Mouse (Mus musculus): ENCODE results near the gene Lag3. TPM values are rescaled to one million over a fixed set of nuclear protein-coding genes. Genes with fewer than 3 reads are reported as not detected.
A peak's percentile ranks its signal among the peaks of the same experiment; 100 is the strongest.
"Not testable (repeated sequence)": the region's sequence is repeated elsewhere in the genome, so short reads cannot be mapped to it uniquely, and the experiment has no call there.

The Lag3 gene
- polyA plus RNA-seq, 1 experiment from 2014 or later: 3.1 TPM

GRCm38 (mm10) chr6:124907767-124908166, 3.7 kb downstream of the Lag3 start:
- 81% methylated on average over 1 of the region's 1 CpGs for WGBS
- H3K9me3 ChIP-seq: no peaks in the 10 kb centered on the region
- H3K9ac ChIP-seq: no peak overlapping the region
- no peak overlapping the region for H3K27ac ChIP-seq (replicated peaks)
- no peaks in the 10 kb centered on the region for H3K36me3 ChIP-seq
- H3K4me1 ChIP-seq (replicated peaks): peaks cover 35% of the 10 kb centered on the region
- no peak overlapping the region for H3K4me3 ChIP-seq
- H3K27me3 ChIP-seq: no peaks in the 10 kb centered on the region
- no peak for ATAC-seq (ENCODE audit: low FRiP score, low read depth)
- H3K4me2 ChIP-seq: no peak overlapping the region

DNA sequence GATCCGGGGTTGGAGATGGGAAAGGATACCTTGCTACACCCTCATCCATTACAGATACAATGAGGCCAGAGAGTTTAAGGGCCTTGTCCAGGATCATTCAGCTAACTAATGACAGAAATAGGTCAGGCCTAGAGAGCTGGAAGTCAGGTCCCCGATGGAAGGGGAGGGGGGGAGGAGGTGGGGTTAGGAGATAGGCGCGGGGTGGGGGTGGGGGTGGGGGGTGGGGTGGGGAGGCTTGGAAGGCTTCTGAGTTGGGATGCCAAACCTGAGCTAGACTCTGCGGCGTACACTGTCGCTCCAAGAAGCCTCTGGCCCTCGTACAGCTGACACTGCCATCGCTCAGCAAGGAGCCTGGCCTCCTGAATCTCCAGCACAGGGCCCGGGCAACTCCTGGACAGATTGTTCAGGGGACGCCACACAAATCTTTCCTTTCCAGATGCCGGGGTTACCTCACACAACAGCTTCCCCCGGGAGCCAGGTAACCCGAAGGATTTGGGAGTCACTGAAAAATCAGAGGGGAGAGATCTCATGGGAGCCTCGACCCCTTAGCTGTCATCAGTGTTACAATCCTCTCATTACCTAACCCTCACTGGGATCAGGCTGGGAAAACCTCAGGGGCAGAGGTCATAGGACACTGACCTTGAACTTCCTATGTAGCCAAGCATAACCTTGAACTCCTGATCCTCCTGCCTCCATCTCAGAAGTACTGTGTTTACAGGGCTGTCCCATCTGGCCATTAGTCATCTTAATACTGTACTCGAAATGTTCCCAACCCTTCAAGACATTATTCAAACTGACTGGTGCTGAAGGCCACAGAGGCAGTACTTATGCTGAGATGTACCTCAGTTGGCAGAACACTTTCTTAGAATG, 6.3 kb downstream of the Lag3 start:
- Histone ChIP-seq H3K9ac (peak overlapping the region; percentile 47; the same call in 1 of the 2 replicates), H3K4me2 (peak overlapping the region; percentile 69), H3K27me3 (no peaks in the 10 kb centered on the region), H3K9me3 (no peaks in the 10 kb centered on the region), H3K4me1 (replicated peaks) (peaks cover 28% of the 10 kb centered on the region), H3K27ac (replicated peaks) (peak overlapping the region; percentile 97), H3K36me3 (no peaks in the 10 kb centered on the region), H3K4me3 (peak overlapping the region; percentile 39; the same call in 1 of the 2 replicates)
- WGBS: 25% methylated on average over 16 of the region's 16 CpGs
- no peak for ATAC-seq (ENCODE audit: low FRiP score, low read depth)

DNA sequence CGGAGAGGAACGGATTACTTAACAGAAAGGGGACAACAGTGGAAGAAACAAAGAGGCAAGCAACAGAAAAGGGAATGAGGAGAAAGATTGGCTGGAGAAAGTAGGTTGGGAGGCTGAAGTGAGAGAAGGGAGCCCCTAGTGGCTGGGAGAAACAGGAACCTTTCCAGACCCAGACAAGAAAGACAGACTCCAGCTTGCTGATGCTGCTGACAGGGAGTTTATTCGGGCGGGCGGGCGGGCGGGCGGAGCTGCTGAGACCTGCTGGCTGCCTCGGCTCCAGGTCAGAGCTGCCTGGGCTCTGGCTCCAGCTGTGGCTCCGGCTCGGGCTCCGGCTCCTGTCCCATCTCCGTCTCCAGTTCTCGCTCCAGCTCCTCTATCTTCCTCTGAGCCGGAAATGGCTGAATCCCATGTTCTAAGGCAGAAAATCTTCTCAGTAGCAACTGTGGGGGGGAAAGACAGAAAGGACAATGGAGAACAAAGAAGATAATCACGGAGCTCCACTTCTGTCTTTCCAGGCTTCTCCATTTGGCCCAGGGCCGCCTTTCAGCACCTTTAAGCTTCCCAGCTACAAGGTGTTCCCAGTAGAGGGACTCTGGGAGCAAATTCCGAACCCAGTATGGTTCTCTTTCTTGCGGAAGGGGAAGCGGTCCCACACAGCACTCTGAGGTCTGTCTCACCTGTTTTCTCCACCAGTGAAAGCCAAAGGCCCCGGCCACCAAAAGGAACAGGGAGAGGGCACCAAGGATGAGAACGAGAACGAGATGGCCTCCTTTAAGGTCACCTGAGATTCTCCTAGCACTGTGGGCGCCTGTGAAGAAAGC, 7.1 kb downstream of the Lag3 start:
- Histone ChIP-seq H3K9ac (peak overlapping the region; percentile 54), H3K4me2 (peak overlapping the region; percentile 69), H3K27me3 (no peaks in the 10 kb centered on the region), H3K9me3 (no peaks in the 10 kb centered on the region), H3K36me3 (no peaks in the 10 kb centered on the region), H3K4me1 (replicated peaks) (peaks cover 21% of the 10 kb centered on the region), H3K4me3 (peak overlapping the region; percentile 39), H3K27ac (replicated peaks) (peak overlapping the region; percentile 97)
- WGBS: 9% methylated on average over 22 of the region's 24 CpGs
- peak; percentile 65 for ATAC-seq (ENCODE audit: low FRiP score, low read depth)

DNA sequence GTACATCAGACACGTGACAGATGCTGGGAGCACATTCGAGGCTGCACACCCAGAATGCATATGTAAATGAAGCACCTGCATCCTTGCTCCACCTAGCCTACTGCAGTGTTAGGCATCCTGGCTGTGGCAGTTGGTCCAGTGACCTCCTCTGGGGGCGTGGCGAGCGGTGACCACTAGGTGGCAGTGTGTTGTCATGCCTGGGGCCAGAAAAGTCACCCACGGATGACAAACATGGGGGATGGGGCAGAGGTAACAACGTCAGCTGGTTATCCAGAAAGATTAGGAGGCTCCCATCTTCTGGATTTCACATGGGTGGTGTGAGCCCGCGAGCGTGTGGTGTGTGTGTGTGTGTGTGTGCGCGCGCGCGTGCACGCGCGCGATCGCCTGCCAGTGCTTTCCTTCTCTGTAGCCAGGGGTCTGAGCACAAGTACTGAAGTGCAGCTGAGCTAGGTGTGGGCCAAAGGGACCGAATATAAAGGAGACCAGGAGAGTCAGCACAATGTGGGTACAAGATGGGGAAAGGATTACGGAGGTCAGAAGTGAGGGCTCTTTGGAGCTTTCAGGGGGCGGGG, 7.8 kb downstream of the Lag3 start:
- peak overlapping the region; percentile 39 for H3K4me3 ChIP-seq
- H3K27ac ChIP-seq (replicated peaks): peak overlapping the region; percentile 97
- peak; percentile 84 for ATAC-seq (ENCODE audit: low FRiP score, low read depth)
- 0% methylated on average over 23 of the region's 23 CpGs for WGBS
- no peaks in the 10 kb centered on the region for H3K36me3 ChIP-seq
- peak overlapping the region; percentile 69 for H3K4me2 ChIP-seq
- H3K4me1 ChIP-seq (replicated peaks): peaks cover 21% of the 10 kb centered on the region
- peak overlapping the region; percentile 54 for H3K9ac ChIP-seq
- H3K9me3 ChIP-seq: no peaks in the 10 kb centered on the region
- H3K27me3 ChIP-seq: no peaks in the 10 kb centered on the region

GRCm38 (mm10) chr6:124901851-124902250, 9.7 kb downstream of the Lag3 start:
- no peak for ATAC-seq (ENCODE audit: low FRiP score, low read depth)
- H3K4me1 ChIP-seq (replicated peaks): peaks cover 21% of the 10 kb centered on the region
- no peak overlapping the region for H3K9ac ChIP-seq
- H3K27ac ChIP-seq (replicated peaks): no peak overlapping the region
- H3K27me3 ChIP-seq: no peaks in the 10 kb centered on the region
- no peak overlapping the region for H3K4me2 ChIP-seq
- H3K4me3 ChIP-seq: no peak overlapping the region
- H3K9me3 ChIP-seq: no peaks in the 10 kb centered on the region
- no peaks in the 10 kb centered on the region for H3K36me3 ChIP-seq

DNA sequence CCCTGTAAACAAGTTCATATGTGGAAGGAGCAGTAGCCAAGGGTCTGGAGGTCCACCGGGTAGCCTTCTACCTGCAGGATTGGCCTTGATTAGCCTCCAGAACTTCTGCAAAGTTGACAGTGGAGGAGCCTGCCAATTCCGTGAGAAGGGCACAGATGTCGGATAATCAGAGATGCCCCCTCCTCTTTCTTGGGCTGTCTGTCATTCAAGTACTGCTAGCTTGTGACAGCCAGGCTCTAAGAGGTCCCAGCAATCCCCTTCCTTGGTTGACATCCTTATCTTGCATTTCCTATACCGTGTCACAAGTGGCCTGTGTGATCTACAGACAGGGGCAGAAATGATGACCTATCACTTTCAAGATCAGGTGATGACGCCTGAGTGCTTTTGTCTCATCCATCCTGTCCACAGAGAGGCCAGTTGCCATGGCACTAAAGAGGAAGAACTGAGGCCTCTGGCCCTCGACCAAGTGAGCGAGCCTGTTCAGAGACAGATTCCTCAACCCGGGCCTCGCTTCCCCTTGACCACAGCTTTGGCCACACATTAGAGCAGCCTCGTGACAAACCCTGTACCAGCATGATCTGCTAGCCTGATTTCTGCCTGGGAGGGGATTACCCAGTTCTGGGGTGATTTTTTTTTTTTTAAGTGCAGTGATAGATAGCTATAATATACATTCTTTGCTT, 10.6 kb downstream of the Lag3 start:
- Histone ChIP-seq H3K4me1 (replicated peaks) (peaks cover 21% of the 10 kb centered on the region), H3K36me3 (no peaks in the 10 kb centered on the region), H3K9me3 (no peaks in the 10 kb centered on the region), H3K27ac (replicated peaks) (no peak overlapping the region), H3K4me3 (no peak overlapping the region), H3K4me2 (no peak overlapping the region), H3K9ac (no peak overlapping the region), H3K27me3 (no peaks in the 10 kb centered on the region)
- 44% methylated on average over 10 of the region's 10 CpGs for WGBS
- ATAC-seq (ENCODE audit: low FRiP score, low read depth): no peak

DNA sequence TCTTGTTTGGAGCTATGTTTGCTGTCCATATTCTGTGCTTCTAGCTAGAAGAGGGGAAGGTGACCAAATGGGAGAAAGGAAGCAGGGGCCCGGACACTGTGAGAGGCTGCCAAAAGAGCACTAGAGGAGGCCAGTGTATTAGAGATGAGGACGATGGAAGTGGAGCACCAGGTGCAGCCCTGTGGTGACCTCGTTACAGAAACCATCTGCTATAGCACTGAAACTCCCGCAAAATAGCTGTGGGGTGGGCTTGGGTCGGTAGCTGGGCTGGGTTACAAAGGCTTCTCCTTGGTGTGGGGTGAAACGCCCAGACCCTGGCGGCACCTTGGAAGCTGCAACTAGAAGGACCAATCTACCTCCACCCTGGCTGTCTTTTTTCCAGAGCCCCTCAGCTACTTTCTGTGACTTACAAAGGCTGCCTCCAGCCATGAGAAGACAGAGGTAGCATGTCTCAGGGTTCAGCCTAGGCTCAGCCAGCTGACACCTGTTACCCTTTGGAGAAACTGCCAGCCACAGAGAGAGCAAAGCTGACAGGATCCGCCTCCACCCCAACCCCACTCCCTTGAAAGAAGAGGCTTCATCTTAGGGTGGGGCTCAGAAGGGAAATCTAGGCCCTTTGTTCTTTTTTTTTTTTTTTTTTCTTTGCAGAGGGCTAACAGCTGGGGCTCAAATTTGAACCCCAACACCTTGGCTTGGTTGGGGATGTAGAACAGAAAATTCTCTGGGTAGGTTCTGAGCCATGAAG, 11.3 kb downstream of the Lag3 start:
- no peaks in the 10 kb centered on the region for H3K36me3 ChIP-seq
- no peaks in the 10 kb centered on the region for H3K9me3 ChIP-seq
- WGBS: 51% methylated on average over 8 of the region's 8 CpGs
- H3K4me3 ChIP-seq: no peak overlapping the region
- H3K27ac ChIP-seq (replicated peaks): no peak overlapping the region
- no peak overlapping the region for H3K4me2 ChIP-seq
- no peak for ATAC-seq (ENCODE audit: low FRiP score, low read depth)
- no peak overlapping the region for H3K9ac ChIP-seq
- peaks cover 19% of the 10 kb centered on the region for H3K4me1 ChIP-seq (replicated peaks)
- no peaks in the 10 kb centered on the region for H3K27me3 ChIP-seq

DNA sequence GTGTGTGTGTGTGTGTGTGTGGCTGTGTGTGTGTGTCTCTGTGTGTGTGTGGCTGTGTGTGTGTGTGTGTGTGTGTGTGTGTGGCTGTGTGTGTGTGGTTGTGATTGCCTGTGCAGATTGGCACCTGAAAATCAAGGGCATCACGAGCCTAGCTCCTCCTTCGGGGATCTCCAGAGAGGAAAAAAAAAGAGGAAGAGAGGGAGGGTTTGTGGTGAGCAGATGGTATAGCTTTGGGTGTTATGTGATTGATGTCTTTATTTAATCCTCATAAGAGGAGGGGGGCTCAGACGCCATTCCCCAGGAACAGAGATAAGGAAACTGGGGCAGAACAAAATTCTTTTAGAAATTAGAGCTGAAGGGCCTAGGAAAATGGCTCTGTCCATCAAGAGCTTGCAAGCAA, 13.1 kb downstream of the Lag3 start:
- H3K9ac ChIP-seq: no peak overlapping the region
- peaks cover 2% of the 10 kb centered on the region for H3K4me1 ChIP-seq (replicated peaks)
- H3K9me3 ChIP-seq: no peaks in the 10 kb centered on the region
- H3K36me3 ChIP-seq: no peaks in the 10 kb centered on the region
- no peak for ATAC-seq (ENCODE audit: low FRiP score, low read depth)
- H3K27ac ChIP-seq (replicated peaks): no peak overlapping the region
- no peak overlapping the region for H3K4me2 ChIP-seq
- H3K27me3 ChIP-seq: no peaks in the 10 kb centered on the region
- WGBS: 30% methylated on average over 3 of the region's 3 CpGs
- H3K4me3 ChIP-seq: no peak overlapping the region

GRCm38 (mm10) chr6:124894113-124894512, 17.4 kb downstream of the Lag3 start:
- not testable (repeated sequence) for H3K36me3 ChIP-seq; ATAC-seq (ENCODE audit: low FRiP score, low read depth); H3K4me3 ChIP-seq; H3K27ac ChIP-seq (replicated peaks); H3K27me3 ChIP-seq; H3K4me1 ChIP-seq (replicated peaks); H3K9me3 ChIP-seq; H3K4me2 ChIP-seq; H3K9ac ChIP-seq
- WGBS: 88% methylated on average over 2 of the region's 2 CpGs

- H3K36me3 ChIP-seq: no peaks in the 10 kb centered on the region
- no peak overlapping the region for H3K4me3 ChIP-seq
- no peaks in the 10 kb centered on the region for H3K9me3 ChIP-seq
- no peak overlapping the region for H3K4me2 ChIP-seq
- 64% methylated on average over 6 of the region's 6 CpGs for WGBS
- H3K27me3 ChIP-seq: no peaks in the 10 kb centered on the region
- no peak for ATAC-seq (ENCODE audit: low FRiP score, low read depth)
- H3K9ac ChIP-seq: no peak overlapping the region
- no peak overlapping the region for H3K27ac ChIP-seq (replicated peaks)
- no peaks in the 10 kb centered on the region for H3K4me1 ChIP-seq (replicated peaks)
Measured at GRCm38 (mm10) chr6:124890997-124891396, 20.5 kb downstream of the Lag3 start.

- WGBS: 92% methylated on average over 6 of the region's 6 CpGs
- Histone ChIP-seq H3K9ac (no peak overlapping the region), H3K27me3 (no peaks in the 10 kb centered on the region), H3K9me3 (no peaks in the 10 kb centered on the region), H3K27ac (replicated peaks) (no peak overlapping the region), H3K36me3 (no peaks in the 10 kb centered on the region), H3K4me1 (replicated peaks) (no peaks in the 10 kb centered on the region), H3K4me3 (no peak overlapping the region), H3K4me2 (no peak overlapping the region)
- ATAC-seq (ENCODE audit: low FRiP score, low read depth): no peak
Measured at GRCm38 (mm10) chr6:124888555-124889125, 22.9 kb downstream of the Lag3 start.

All from hindbrain, embryonic 15.5 days (tissue).